Mouse (Mus musculus) brain, embryonic 14.5 days (tissue): ENCODE data around the gene Ap5s1.

Experiments used
- CTCF ChIP-seq: fragments of 200-500 bp; IDR thresholded peaks from 2 replicates; pipeline ENCODE4 v1.5.1; 2012; ENCODE audit warnings: inconsistent platforms, mild to moderate bottlenecking, moderate library complexity, borderline replicate concordance; ENCODE audit not compliant: insufficient read depth, insufficient read length; ENCODE audit errors: extremely low read depth
- POLR2A ChIP-seq: fragments of 200-500 bp; IDR thresholded peaks from 2 replicates; pipeline ENCODE4 v1.6.1; 2012; ENCODE audit warnings: mild to moderate bottlenecking, inconsistent platforms, borderline replicate concordance; ENCODE audit not compliant: poor library complexity, insufficient read depth, insufficient read length, severe bottlenecking; ENCODE audit errors: extremely low read depth

DNA sequence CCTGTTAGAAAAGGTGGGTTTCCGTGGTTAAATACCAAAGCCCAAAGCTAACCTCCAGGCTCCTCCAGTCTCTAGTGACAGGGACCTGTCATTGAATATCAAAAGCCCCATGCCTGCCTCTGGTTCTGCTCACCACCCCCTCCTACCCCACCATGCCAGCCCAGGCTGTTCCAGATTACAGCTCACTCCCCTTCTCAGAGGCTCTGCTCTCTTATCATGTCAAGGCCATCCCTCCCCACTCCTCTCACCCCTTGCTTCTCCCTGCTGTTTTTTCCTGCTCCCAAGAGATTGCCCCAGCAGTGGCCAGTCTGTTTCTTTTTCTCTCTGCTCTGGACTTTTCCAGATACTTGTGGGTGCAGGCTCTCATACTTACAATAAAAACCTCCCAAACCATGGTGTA lies 16.7 kb downstream of the Ap5s1 start:
- TF ChIP-seq POLR2A (no peak), CTCF (no peak)
